Mouse (Mus musculus): ENCODE measurements around the gene Gm43638. TPM values are rescaled to one million over a fixed set of nuclear protein-coding genes. Genes with fewer than 3 reads are reported as not detected.

Gm43638 gene
- polyA plus RNA-seq, 2 experiments, result not detected

DNA sequence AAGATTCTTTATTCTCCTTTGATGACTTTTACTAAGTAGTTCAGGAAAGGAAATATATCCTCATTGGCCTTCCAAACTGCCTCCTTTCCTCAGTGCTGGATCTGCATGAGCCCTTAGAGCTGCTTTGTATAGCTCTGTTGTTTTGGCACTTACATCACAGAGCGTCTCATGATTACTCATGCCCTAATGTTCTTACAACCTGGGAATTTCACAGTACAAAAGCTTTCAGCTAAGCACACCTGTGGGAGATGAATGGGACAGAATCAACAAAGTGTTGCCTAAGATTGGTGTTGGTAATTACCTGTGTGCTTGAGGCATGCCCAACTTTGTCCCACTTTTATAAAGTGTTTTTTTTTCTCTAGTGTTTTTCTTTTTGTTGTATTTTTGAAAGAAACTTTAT is 16.1 kb upstream of the Gm43638 start:
- no peak overlapping the region for H3K4me3 ChIP-seq (replicated peaks; ENCODE audit: low read length)
- no peak for TF ChIP-seq POLR2A (IDR thresholded peaks at IDR 0.05; ENCODE audit: borderline replicate concordance, extremely low read depth, insufficient read depth, insufficient read length)
- ATAC-seq (ENCODE audit: low FRiP score, low read depth), result no peak
- H3K36me3 ChIP-seq (ENCODE audit: control insufficient read depth, insufficient read depth, low read length), result no peaks in the 10 kb centered on the region
- 74% methylated on average over 1 of the region's 1 CpGs for WGBS
- no peaks in the 10 kb centered on the region for H3K9me3 ChIP-seq (ENCODE audit: control insufficient read depth, low read length)
- no peak overlapping the region for H3K4me2 ChIP-seq (replicated peaks; ENCODE audit: low read depth, low read length, severe bottlenecking)
- H3K27me3 ChIP-seq (ENCODE audit: control insufficient read depth, insufficient read depth, low read length), result no peaks in the 10 kb centered on the region
- no peak overlapping the region for H3K9ac ChIP-seq (ENCODE audit: low read depth, low read length, severe bottlenecking)
- peak; percentile 2 for DNase-seq (ENCODE audit: low spot score)
- H3K4me1 ChIP-seq (ENCODE audit: control insufficient read depth, insufficient read depth, low read length), result no peaks in the 10 kb centered on the region
- H3K27ac ChIP-seq (replicated peaks; ENCODE audit: low read depth, low read length), result no peak overlapping the region

DNA sequence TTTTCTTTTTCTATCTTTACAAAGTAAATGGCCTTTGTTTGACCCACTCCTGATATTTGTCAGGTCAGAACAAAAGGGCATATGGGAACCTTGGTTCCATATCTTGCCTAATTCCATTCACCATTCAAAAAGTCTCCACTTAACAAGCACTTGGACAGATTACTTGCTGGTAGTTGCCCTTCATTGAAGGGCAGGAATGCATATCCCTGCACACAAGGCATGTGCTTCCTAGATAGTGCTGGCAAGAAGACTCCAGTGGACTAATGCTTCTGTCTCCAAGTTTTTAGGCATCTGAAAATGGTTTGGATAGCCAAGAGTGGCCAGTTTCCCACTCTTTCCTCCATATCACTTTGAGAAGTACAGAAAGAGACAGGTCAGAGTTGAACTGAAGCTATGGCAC is 12.7 kb upstream of the Gm43638 start:
- ATAC-seq (ENCODE audit: low FRiP score, low read depth) (no peak), DNase-seq (ENCODE audit: low spot score) (no peak)
- H3K4me3 ChIP-seq (replicated peaks; ENCODE audit: low read length), result no peak overlapping the region
- no peak overlapping the region for H3K9ac ChIP-seq (ENCODE audit: low read depth, low read length, severe bottlenecking)
- TF ChIP-seq POLR2A (IDR thresholded peaks at IDR 0.05; ENCODE audit: borderline replicate concordance, extremely low read depth, insufficient read depth, insufficient read length), result no peak
- no peak overlapping the region for H3K27ac ChIP-seq (replicated peaks; ENCODE audit: low read depth, low read length)
- H3K36me3 ChIP-seq (ENCODE audit: control insufficient read depth, insufficient read depth, low read length), result no peaks in the 10 kb centered on the region
- H3K4me2 ChIP-seq (replicated peaks; ENCODE audit: low read depth, low read length, severe bottlenecking), result no peak overlapping the region
- H3K9me3 ChIP-seq (ENCODE audit: control insufficient read depth, low read length), result no peaks in the 10 kb centered on the region
- no peaks in the 10 kb centered on the region for H3K4me1 ChIP-seq (ENCODE audit: control insufficient read depth, insufficient read depth, low read length)
- H3K27me3 ChIP-seq (ENCODE audit: control insufficient read depth, insufficient read depth, low read length), result no peaks in the 10 kb centered on the region

DNA sequence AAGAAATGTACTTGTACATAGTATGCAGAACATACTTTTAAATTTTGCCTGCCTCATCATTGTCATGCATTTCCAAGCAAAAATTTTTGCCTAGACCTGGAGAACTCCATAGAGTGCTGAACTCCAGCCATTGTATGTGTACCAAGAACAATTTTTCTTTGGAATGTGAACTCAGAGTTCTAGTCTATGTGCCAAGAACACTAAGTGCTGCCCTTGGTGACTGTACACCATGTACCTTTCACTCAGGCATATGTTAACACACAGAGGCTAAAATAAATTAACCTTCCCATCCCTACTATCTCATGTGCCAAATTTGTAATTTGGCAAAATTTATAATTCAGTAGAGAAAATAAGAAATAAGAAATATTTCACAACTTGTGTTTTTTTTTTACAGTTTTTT is 12.3 kb upstream of the Gm43638 start:
- no peaks in the 10 kb centered on the region for H3K4me1 ChIP-seq (ENCODE audit: control insufficient read depth, insufficient read depth, low read length)
- H3K4me2 ChIP-seq (replicated peaks; ENCODE audit: low read depth, low read length, severe bottlenecking), result no peak overlapping the region
- no peak overlapping the region for H3K27ac ChIP-seq (replicated peaks; ENCODE audit: low read depth, low read length)
- DNase-seq (ENCODE audit: low spot score), result no peak
- no peaks in the 10 kb centered on the region for H3K27me3 ChIP-seq (ENCODE audit: control insufficient read depth, insufficient read depth, low read length)
- no peak for TF ChIP-seq POLR2A (IDR thresholded peaks at IDR 0.05; ENCODE audit: borderline replicate concordance, extremely low read depth, insufficient read depth, insufficient read length)
- H3K36me3 ChIP-seq (ENCODE audit: control insufficient read depth, insufficient read depth, low read length), result no peaks in the 10 kb centered on the region
- H3K4me3 ChIP-seq (replicated peaks; ENCODE audit: low read length), result no peak overlapping the region
- no peak for ATAC-seq (ENCODE audit: low FRiP score, low read depth)
- no peak overlapping the region for H3K9ac ChIP-seq (ENCODE audit: low read depth, low read length, severe bottlenecking)
- H3K9me3 ChIP-seq (ENCODE audit: control insufficient read depth, low read length), result no peaks in the 10 kb centered on the region

DNA sequence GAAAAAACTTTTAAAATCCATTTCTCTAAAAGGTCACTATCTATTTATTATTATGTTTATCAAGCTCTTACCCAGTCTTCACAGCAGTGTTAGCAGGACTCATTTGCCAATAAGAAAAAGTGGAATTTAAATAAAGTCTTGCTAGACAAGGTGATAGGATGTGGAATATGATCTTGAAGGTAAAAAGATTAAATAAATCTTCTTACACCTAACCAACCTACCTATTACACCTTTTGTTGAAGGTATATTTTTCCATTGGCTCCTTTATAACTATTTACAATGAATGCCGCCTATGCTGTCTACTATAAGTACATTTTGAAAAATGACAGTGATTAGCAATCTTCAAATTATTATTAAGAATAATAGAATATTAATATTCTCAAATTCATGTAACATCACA is 4.2 kb upstream of the Gm43638 start, which contains the start of gene Ugt2a1:
Ugt2a1 (minus strand) TSS at position 101 of the 400 bp plus-strand sequence.
- TF ChIP-seq POLR2A (IDR thresholded peaks at IDR 0.05; ENCODE audit: borderline replicate concordance, extremely low read depth, insufficient read depth, insufficient read length), result no peak
- Histone ChIP-seq H3K4me3 (replicated peaks; ENCODE audit: low read length) (no peak within 1 kb of the TSS), H3K4me2 (replicated peaks; ENCODE audit: low read depth, low read length, severe bottlenecking) (no peak within 1 kb of the TSS), H3K4me1 (ENCODE audit: control insufficient read depth, insufficient read depth, low read length) (no peaks in the 10 kb centered on the region), H3K9me3 (ENCODE audit: control insufficient read depth, low read length) (no peaks in the 10 kb centered on the region), H3K36me3 (ENCODE audit: control insufficient read depth, insufficient read depth, low read length) (no peaks in the 10 kb centered on the region), H3K27ac (replicated peaks; ENCODE audit: low read depth, low read length) (no peak within 1 kb of the TSS), H3K27me3 (ENCODE audit: control insufficient read depth, insufficient read depth, low read length) (no peaks in the 10 kb centered on the region), H3K9ac (ENCODE audit: low read depth, low read length, severe bottlenecking) (no peak within 1 kb of the TSS)
- ATAC-seq (ENCODE audit: low FRiP score, low read depth) (no peak), DNase-seq (ENCODE audit: low spot score) (no peak)
- WGBS, result 77% methylated on average over 1 of the region's 1 CpGs

DNA sequence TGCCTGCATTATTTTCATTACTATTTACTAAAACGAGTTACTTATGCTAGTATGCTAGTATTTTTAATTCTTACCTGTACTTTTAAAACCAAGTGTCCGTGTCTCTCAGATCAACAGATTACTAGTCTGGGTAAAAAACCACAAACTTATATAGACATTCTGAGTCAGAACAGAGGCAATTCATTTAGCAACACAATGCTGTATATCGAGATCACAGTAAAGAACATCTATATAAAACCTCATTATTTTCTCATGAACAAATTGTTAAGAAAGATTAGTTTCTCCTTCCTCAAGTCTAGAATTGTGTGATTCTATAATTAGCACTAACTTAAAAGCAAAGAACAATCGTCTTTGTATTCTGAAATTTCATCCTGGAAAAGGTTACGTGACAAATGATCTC is 4.4 kb downstream of the Gm43638 start, which contains the start of gene Ugt2a2:
Ugt2a2 (minus strand) TSS at position 101 of the 400 bp plus-strand sequence.
- Histone ChIP-seq H3K4me3 (replicated peaks; ENCODE audit: low read length) (no peak within 1 kb of the TSS), H3K27ac (replicated peaks; ENCODE audit: low read depth, low read length) (no peak within 1 kb of the TSS), H3K36me3 (ENCODE audit: control insufficient read depth, insufficient read depth, low read length) (no peaks in the 10 kb centered on the region), H3K9ac (ENCODE audit: low read depth, low read length, severe bottlenecking) (no peak within 1 kb of the TSS), H3K4me1 (ENCODE audit: control insufficient read depth, insufficient read depth, low read length) (no peaks in the 10 kb centered on the region), H3K27me3 (ENCODE audit: control insufficient read depth, insufficient read depth, low read length) (no peaks in the 10 kb centered on the region), H3K9me3 (ENCODE audit: control insufficient read depth, low read length) (no peaks in the 10 kb centered on the region), H3K4me2 (replicated peaks; ENCODE audit: low read depth, low read length, severe bottlenecking) (no peak within 1 kb of the TSS)
- TF ChIP-seq POLR2A (IDR thresholded peaks at IDR 0.05; ENCODE audit: borderline replicate concordance, extremely low read depth, insufficient read depth, insufficient read length), result no peak
- DNase-seq (ENCODE audit: low spot score) (no peak), ATAC-seq (ENCODE audit: low FRiP score, low read depth) (no peak)
- WGBS, result 77% methylated on average over 5 of the region's 5 CpGs

DNA sequence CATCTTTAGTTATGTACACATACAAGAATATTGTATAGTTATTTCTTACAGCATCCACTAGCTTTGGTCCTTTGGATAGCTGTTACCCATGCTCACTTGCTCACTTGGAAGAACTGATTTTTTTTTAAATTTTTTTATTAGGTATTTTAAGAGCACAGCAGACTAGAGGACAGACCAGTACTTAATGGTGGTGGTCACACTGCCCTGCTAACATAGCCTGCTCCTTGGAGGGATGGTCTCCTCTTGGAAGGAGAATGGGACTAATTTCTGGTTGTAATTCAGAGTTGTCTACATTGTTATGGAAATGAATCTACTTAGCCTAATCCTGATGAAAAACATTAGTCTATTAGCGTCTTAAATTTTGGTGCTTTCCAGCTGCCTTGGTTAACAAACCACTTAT is 27.8 kb downstream of the Gm43638 start:
- no peak overlapping the region for H3K4me2 ChIP-seq (replicated peaks; ENCODE audit: low read depth, low read length, severe bottlenecking)
- H3K36me3 ChIP-seq (ENCODE audit: control insufficient read depth, insufficient read depth, low read length), result no peaks in the 10 kb centered on the region
- 60% methylated on average over 1 of the region's 1 CpGs for WGBS
- H3K9me3 ChIP-seq (ENCODE audit: control insufficient read depth, low read length), result no peaks in the 10 kb centered on the region
- H3K27ac ChIP-seq (replicated peaks; ENCODE audit: low read depth, low read length), result no peak overlapping the region
- no peak overlapping the region for H3K9ac ChIP-seq (ENCODE audit: low read depth, low read length, severe bottlenecking)
- no peak for TF ChIP-seq POLR2A (IDR thresholded peaks at IDR 0.05; ENCODE audit: borderline replicate concordance, extremely low read depth, insufficient read depth, insufficient read length)
- no peaks in the 10 kb centered on the region for H3K27me3 ChIP-seq (ENCODE audit: control insufficient read depth, insufficient read depth, low read length)
- no peak overlapping the region for H3K4me3 ChIP-seq (replicated peaks; ENCODE audit: low read length)
- H3K4me1 ChIP-seq (ENCODE audit: control insufficient read depth, insufficient read depth, low read length), result no peaks in the 10 kb centered on the region
- ATAC-seq (ENCODE audit: low FRiP score, low read depth), result no peak
- no peak for DNase-seq (ENCODE audit: low spot score)

Data from limb, embryonic 14.5 days (tissue).